Mouse (Mus musculus) left cerebral cortex, adult 11 months (tissue): ENCODE results near the gene Samd14.
"Not testable (repeated sequence)": the region's sequence is repeated elsewhere in the genome, so short reads cannot be mapped to it uniquely, and the experiment has no call there.

Source experiments
- DNase-seq: peaks from one replicate; pipeline ENCODE4 v3.0.0; 2022; ENCODE audit warnings: low spot score

Samd14 gene

GRCm38 (mm10) chr11:95009629-95010014 is at the start of gene Samd14:
Samd14 (plus strand) TSS chr11:95009879.
- no peak for DNase-seq

GRCm38 (mm10) chr11:94962534-94963101 is 47.1 kb upstream of the Samd14 start:
- DNase-seq, result no peak

GRCm38 (mm10) chr11:94967419-94967818 is 42.3 kb upstream of the Samd14 start, which contains the start of gene Hils1:
Hils1 (plus strand) TSS chr11:94967593.
- DNase-seq, result no peak

- no peak for DNase-seq
These were observed 41.5 kb upstream of the Samd14 start for GRCm38 (mm10) chr11:94968187-94968586.

GRCm38 (mm10) chr11:94969709-94970108 is 40.0 kb upstream of the Samd14 start:
- not testable (repeated sequence) for DNase-seq

GRCm38 (mm10) chr11:94970210-94970943 is 39.3 kb upstream of the Samd14 start:
- DNase-seq, result no peak

GRCm38 (mm10) chr11:94971895-94972615 is 37.6 kb upstream of the Samd14 start:
- DNase-seq, result no peak

GRCm38 (mm10) chr11:94972887-94973286 is 36.8 kb upstream of the Samd14 start:
- DNase-seq, result no peak

- DNase-seq, result no peak
These were observed 36.4 kb upstream of the Samd14 start for GRCm38 (mm10) chr11:94973313-94973712.

GRCm38 (mm10) chr11:94974951-94975350 is 34.7 kb upstream of the Samd14 start:
- no peak for DNase-seq

GRCm38 (mm10) chr11:94976199-94976598 is 33.5 kb upstream of the Samd14 start, which contains the start of gene Sgca:
Sgca (minus strand) TSS chr11:94976327.
- no peak for DNase-seq

GRCm38 (mm10) chr11:94978178-94978915 is 31.3 kb upstream of the Samd14 start:
- no peak for DNase-seq

GRCm38 (mm10) chr11:94978947-94979346 is 30.7 kb upstream of the Samd14 start:
- peak; percentile 91 for DNase-seq

GRCm38 (mm10) chr11:94979462-94980179 is 30.1 kb upstream of the Samd14 start:
- DNase-seq, result no peak

- DNase-seq, result no peak
These were observed 24.5 kb upstream of the Samd14 start for GRCm38 (mm10) chr11:94985140-94985539.

GRCm38 (mm10) chr11:94985822-94986221 is 23.9 kb upstream of the Samd14 start:
- no peak for DNase-seq

- no peak for DNase-seq
These were observed 23.2 kb upstream of the Samd14 start for GRCm38 (mm10) chr11:94986435-94986834.

- no peak for DNase-seq
These were observed 22.3 kb upstream of the Samd14 start for GRCm38 (mm10) chr11:94987341-94987740.

GRCm38 (mm10) chr11:94987851-94988250 is 21.8 kb upstream of the Samd14 start:
- DNase-seq, result no peak

- no peak for DNase-seq
These were observed 20.7 kb upstream of the Samd14 start for GRCm38 (mm10) chr11:94988780-94989561.

- peak; percentile 81 for DNase-seq
These were observed 20.1 kb upstream of the Samd14 start for GRCm38 (mm10) chr11:94989562-94990017.
